Mouse (Mus musculus) bone marrow macrophage, adult 2 months (primary cell): ENCODE results near the gene Mgea5.

Experiments used
- CTCF ChIP-seq: IDR thresholded peaks from 2 replicates; pipeline ENCODE4 v1.5.1; 2012; ENCODE audit warnings: low read depth, mild to moderate bottlenecking, low read length, moderate library complexity
- POLR2A ChIP-seq: IDR thresholded peaks from 2 replicates; pipeline ENCODE4 v1.6.1; 2012; ENCODE audit warnings: mild to moderate bottlenecking, low read depth, low read length, borderline replicate concordance

GRCm38 (mm10) chr19:45789365-45789764 lies 5.7 kb upstream of the Mgea5 start:
- TF ChIP-seq CTCF: no peak
- TF ChIP-seq POLR2A: no peak
